Mouse (Mus musculus): ENCODE measurements around the gene Rpl10. TPM values are rescaled to one million over a fixed set of nuclear protein-coding genes. Genes with fewer than 3 reads are reported as not detected.

Gene Rpl10
- 1,301 and 1,460 TPM in 2 replicates for polyA plus RNA-seq (2012; rRNA removed)

DNA sequence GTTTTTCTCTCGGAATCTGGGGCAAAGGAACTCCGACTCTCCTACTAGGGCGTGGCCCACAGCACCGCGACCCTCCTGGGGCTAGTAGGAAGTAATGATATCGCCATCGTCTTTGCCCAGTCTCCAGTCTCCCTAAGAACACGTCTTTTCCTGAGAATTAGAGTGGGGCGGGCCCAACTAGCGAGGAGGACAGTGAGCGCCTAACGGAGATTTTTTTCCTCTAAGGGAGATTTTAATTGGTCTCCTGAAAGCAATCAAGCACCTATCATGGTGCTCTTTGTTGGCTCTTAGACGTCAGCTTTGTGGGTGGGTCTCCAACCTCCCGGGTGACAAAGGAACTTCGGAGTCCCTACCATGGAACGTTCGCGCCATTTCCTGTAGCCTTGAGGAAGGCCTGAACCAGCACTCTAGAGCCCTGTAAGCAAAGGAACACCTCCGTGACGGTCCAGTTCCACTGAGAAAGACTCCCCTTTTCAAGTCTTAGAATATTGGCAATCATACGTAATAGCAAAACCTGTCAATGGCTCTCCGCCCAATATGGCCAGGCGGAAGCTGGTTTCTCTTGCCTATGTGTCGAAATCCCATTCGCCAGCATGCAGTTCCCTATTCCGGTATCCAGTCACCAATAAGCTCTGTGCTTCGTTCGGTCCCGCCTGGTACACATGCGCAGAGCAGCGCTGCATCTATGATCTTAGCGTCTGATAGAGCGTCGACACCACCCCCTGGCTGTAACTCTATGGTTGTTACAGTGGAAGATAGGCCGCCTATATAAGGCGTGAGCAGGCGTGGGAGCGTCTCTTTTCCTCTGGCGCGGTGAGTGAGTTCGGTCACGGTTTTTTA lies at the start of gene Rpl10:
Rpl10 (plus strand) TSS at position 751 of the 840 bp plus-strand sequence.
- Histone ChIP-seq H3K4me1 (ENCODE audit: control insufficient read depth, insufficient read depth, low read length) (peaks cover 3% of the 10 kb centered on the region; the same call in 1 of the 2 replicates), H3K27me3 (replicated peaks; ENCODE audit: control insufficient read depth, insufficient read depth, low read length) (no peaks in the 10 kb centered on the region), H3K4me3 (ENCODE audit: insufficient read depth, low read depth, low read length) (peak within 1 kb of the TSS; percentile 88), H3K27ac (ENCODE audit: insufficient read depth, low read depth, low read length) (peak within 1 kb of the TSS; percentile 100), H3K36me3 (ENCODE audit: control insufficient read depth, insufficient read depth, low read length) (no peaks in the 10 kb centered on the region; the same call in 1 of the 2 replicates)
- peak; percentile 97 for DNase-seq
- TF ChIP-seq CTCF (conservative IDR thresholded peaks at IDR 0.05; ENCODE audit: insufficient read depth, insufficient read length, low read depth, low read length) (0 out of 2 replicates have a peak, but pooled peaks have one; percentile 11), POLR2A (IDR thresholded peaks at IDR 0.05; ENCODE audit: low read depth, low read length) (peak; percentile 97)
- under 1% methylated on average over 42 of the region's 42 CpGs for WGBS

DNA sequence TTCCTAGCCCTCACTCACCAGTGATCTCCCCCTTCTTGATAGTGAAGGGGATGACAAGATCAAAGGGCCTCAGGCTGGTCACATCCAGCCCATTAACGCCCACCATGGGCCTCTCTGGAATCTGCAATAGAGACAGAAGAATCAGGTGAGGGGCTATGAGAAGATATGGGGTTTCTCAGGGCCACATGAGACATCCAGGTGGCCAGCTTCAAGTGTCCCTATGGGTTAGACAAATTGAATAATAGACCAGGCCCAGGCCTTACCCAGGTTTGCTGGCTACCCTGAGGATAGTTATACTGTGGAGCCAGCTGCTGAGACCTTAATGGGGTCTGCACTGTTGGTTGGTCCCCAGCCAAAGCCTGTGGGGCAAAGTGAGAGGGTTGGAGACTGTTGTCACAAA lies 40.6 kb upstream of the Rpl10 start:
- Histone ChIP-seq H3K27ac (ENCODE audit: insufficient read depth, low read depth, low read length) (no peak overlapping the region), H3K27me3 (replicated peaks; ENCODE audit: control insufficient read depth, insufficient read depth, low read length) (no peaks in the 10 kb centered on the region), H3K36me3 (ENCODE audit: control insufficient read depth, insufficient read depth, low read length) (no peaks in the 10 kb centered on the region), H3K4me3 (ENCODE audit: insufficient read depth, low read depth, low read length) (no peak overlapping the region), H3K4me1 (ENCODE audit: control insufficient read depth, insufficient read depth, low read length) (no peaks in the 10 kb centered on the region)
- no peak for TF ChIP-seq POLR2A (IDR thresholded peaks at IDR 0.05; ENCODE audit: low read depth, low read length)
- TF ChIP-seq CTCF (conservative IDR thresholded peaks at IDR 0.05; ENCODE audit: insufficient read depth, insufficient read length, low read depth, low read length), result no peak
- 56% methylated on average over 1 of the region's 1 CpGs for WGBS
- DNase-seq, result no peak

DNA sequence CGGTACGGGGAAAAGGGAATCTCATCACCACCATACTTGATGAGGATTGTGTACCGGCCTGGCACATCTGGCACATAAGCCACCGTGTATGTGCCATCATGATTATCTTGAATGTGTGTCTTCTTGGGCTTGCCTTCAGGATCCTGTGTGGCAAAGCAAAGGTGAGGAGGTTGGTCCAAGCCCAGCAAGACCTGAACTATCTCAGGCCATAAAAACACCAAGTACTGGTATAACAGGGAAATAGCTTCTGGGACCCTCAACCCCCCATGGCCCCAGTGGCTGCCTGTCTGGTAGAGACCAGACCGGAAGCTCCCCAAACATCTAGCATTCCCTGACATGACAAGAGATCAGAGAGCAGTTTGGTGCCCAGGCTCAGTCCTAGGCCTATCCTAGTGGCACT lies 37.4 kb upstream of the Rpl10 start:
- Histone ChIP-seq H3K27me3 (replicated peaks; ENCODE audit: control insufficient read depth, insufficient read depth, low read length) (no peaks in the 10 kb centered on the region), H3K4me3 (ENCODE audit: insufficient read depth, low read depth, low read length) (no peak overlapping the region), H3K27ac (ENCODE audit: insufficient read depth, low read depth, low read length) (no peak overlapping the region), H3K36me3 (ENCODE audit: control insufficient read depth, insufficient read depth, low read length) (no peaks in the 10 kb centered on the region), H3K4me1 (ENCODE audit: control insufficient read depth, insufficient read depth, low read length) (no peaks in the 10 kb centered on the region)
- no peak for DNase-seq
- TF ChIP-seq CTCF (conservative IDR thresholded peaks at IDR 0.05; ENCODE audit: insufficient read depth, insufficient read length, low read depth, low read length) (no peak), POLR2A (IDR thresholded peaks at IDR 0.05; ENCODE audit: low read depth, low read length) (no peak)
- 88% methylated on average over 5 of the region's 5 CpGs for WGBS

DNA sequence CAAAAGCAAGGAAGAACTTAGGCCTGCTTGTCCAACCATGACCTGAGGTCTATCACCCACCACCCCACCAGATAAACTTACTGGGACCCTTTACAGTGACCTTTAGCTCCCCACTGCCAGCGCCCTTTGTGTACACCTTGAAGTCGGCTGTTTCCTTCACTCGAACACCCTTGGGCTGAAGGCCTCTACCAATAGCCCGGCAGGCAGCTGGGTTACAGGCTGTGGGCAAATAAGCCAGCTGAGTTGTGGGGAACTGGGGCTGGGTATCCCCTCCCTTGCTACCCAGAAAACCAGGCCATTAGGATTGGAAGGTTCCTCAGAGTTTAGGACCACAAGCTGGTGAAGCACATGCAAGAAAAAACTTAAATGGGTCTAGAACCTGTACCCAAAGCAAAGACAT lies 30.3 kb upstream of the Rpl10 start:
- TF ChIP-seq CTCF (conservative IDR thresholded peaks at IDR 0.05; ENCODE audit: insufficient read depth, insufficient read length, low read depth, low read length), result no peak
- no peak for TF ChIP-seq POLR2A (IDR thresholded peaks at IDR 0.05; ENCODE audit: low read depth, low read length)
- no peak for DNase-seq
- Histone ChIP-seq H3K27me3 (replicated peaks; ENCODE audit: control insufficient read depth, insufficient read depth, low read length) (no peaks in the 10 kb centered on the region), H3K27ac (ENCODE audit: insufficient read depth, low read depth, low read length) (no peak overlapping the region), H3K4me1 (ENCODE audit: control insufficient read depth, insufficient read depth, low read length) (no peaks in the 10 kb centered on the region), H3K36me3 (ENCODE audit: control insufficient read depth, insufficient read depth, low read length) (no peaks in the 10 kb centered on the region), H3K4me3 (ENCODE audit: insufficient read depth, low read depth, low read length) (no peak overlapping the region)
- 96% methylated on average over 4 of the region's 4 CpGs for WGBS

DNA sequence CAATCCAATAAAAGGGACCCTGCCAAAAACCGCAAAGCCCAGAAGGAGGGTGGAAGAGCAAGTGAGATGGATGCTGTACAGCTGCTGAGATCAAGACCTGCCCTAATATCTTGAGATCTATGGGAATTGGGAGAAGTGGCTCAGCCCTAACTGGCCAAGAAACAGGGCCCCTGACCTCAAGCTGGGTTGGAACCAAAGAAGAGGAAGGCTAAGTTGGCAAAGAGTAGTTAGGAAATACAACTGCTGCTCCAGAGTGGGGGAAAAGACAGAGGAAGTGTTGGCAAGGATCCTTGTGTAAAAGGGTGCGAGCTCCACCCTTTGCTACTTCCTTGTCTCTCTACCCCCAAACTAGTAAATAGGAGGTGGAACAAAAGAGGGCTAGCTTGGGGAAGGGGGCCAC lies 27.2 kb upstream of the Rpl10 start:
- Histone ChIP-seq H3K4me3 (ENCODE audit: insufficient read depth, low read depth, low read length) (peak overlapping the region; percentile 16; the same call in 1 of the 2 replicates), H3K4me1 (ENCODE audit: control insufficient read depth, insufficient read depth, low read length) (no peaks in the 10 kb centered on the region), H3K27ac (ENCODE audit: insufficient read depth, low read depth, low read length) (peak overlapping the region; percentile 39; the same call in 1 of the 2 replicates), H3K36me3 (ENCODE audit: control insufficient read depth, insufficient read depth, low read length) (no peaks in the 10 kb centered on the region), H3K27me3 (replicated peaks; ENCODE audit: control insufficient read depth, insufficient read depth, low read length) (no peaks in the 10 kb centered on the region)
- WGBS, result 68% methylated on average over 2 of the region's 2 CpGs
- no peak for TF ChIP-seq CTCF (conservative IDR thresholded peaks at IDR 0.05; ENCODE audit: insufficient read depth, insufficient read length, low read depth, low read length)
- TF ChIP-seq POLR2A (IDR thresholded peaks at IDR 0.05; ENCODE audit: low read depth, low read length), result no peak
- peak; percentile 27 for DNase-seq

DNA sequence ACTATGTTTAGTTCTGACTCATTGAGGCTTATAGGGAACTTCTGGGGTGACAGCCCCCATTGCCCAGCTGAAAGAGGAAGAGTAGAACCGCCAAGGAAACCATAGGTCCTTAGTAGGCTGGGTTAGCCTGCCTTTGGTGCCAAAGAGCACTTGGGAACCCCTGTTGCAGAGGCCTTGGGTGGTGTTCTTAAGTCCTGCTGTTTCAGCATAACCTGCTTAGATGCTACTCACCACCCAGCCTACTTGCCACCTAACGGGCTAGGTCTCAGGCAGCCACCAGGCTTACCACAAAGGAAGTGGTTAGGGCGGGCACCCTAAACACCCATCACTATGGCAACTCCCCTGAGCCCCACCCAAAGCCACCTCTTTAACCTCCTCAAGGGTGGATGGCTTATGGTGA lies 26.8 kb upstream of the Rpl10 start:
- peak overlapping the region; percentile 39; the same call in 1 of the 2 replicates for H3K27ac ChIP-seq (ENCODE audit: insufficient read depth, low read depth, low read length)
- TF ChIP-seq POLR2A (IDR thresholded peaks at IDR 0.05; ENCODE audit: low read depth, low read length) (no peak), CTCF (conservative IDR thresholded peaks at IDR 0.05; ENCODE audit: insufficient read depth, insufficient read length, low read depth, low read length) (no peak)

DNA sequence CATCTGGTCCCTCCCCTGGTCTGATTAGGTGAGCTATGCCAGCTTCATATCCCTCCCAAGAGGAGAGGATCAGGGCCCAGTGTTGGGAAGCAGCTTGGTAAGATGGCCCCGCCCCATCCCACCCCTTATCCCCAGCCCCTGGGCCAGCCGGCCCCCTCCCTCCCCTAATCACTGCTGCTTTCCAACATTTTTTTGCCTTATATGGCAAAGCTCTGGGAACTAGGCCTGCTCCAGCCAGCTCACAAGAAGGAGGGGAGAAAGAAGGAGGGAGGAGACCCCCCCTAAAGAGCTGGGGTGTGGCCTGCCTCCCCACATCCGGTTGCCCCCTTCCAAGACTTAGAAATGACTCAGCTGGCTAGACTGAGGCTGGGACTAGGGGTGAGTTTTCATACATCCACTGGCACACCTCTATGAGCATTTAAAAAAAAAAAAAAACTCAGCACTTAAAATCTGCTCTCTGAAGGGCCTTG lies 26.0 kb upstream of the Rpl10 start:
- TF ChIP-seq CTCF (conservative IDR thresholded peaks at IDR 0.05; ENCODE audit: insufficient read depth, insufficient read length, low read depth, low read length), result no peak
- no peak for TF ChIP-seq POLR2A (IDR thresholded peaks at IDR 0.05; ENCODE audit: low read depth, low read length)
- Histone ChIP-seq H3K36me3 (ENCODE audit: control insufficient read depth, insufficient read depth, low read length) (no peaks in the 10 kb centered on the region), H3K27me3 (replicated peaks; ENCODE audit: control insufficient read depth, insufficient read depth, low read length) (no peaks in the 10 kb centered on the region), H3K27ac (ENCODE audit: insufficient read depth, low read depth, low read length) (peak overlapping the region; percentile 73), H3K4me3 (ENCODE audit: insufficient read depth, low read depth, low read length) (peak overlapping the region; percentile 48), H3K4me1 (ENCODE audit: control insufficient read depth, insufficient read depth, low read length) (peaks cover 3% of the 10 kb centered on the region; the same call in 1 of the 2 replicates)
- 0% methylated on average over 1 of the region's 3 CpGs for WGBS
- DNase-seq, result peak; percentile 70

More for the DNA sequence above, 26.8 kb upstream of the Rpl10 start:
- Histone ChIP-seq H3K27me3 (replicated peaks; ENCODE audit: control insufficient read depth, insufficient read depth, low read length) (no peaks in the 10 kb centered on the region), H3K4me1 (ENCODE audit: control insufficient read depth, insufficient read depth, low read length) (no peaks in the 10 kb centered on the region), H3K36me3 (ENCODE audit: control insufficient read depth, insufficient read depth, low read length) (no peaks in the 10 kb centered on the region), H3K4me3 (ENCODE audit: insufficient read depth, low read depth, low read length) (peak overlapping the region; percentile 16)
- 57% methylated on average over 3 of the region's 3 CpGs for WGBS
- no peak for DNase-seq

Measured in kidney, adult 2 months (tissue).